Mouse (Mus musculus) ES-E14 (cell line): Measurements from ENCODE around the gene Thrap3.

ENCODE experiments used
- CHD2 ChIP-seq: IDR thresholded peaks from 2 replicates; pipeline ENCODE4 v1.6.1; 2014; ENCODE audit warnings: mild to moderate bottlenecking, low read depth, low read length, inconsistent platforms
- MAFK ChIP-seq: IDR thresholded peaks from 2 replicates; pipeline ENCODE4 v1.6.1; 2014; ENCODE audit warnings: mild to moderate bottlenecking, low read depth, low read length, inconsistent platforms; ENCODE audit not compliant: insufficient read depth

- TF ChIP-seq CHD2 (no peak), MAFK (no peak)
Measured at GRCm38 (mm10) chr4:126200656-126201055, 1.9 kb downstream of the Thrap3 start.
